Mouse (Mus musculus): Measurements from ENCODE around the gene St6galnac1. TPM values are rescaled to one million over a fixed set of nuclear protein-coding genes. Genes with fewer than 3 reads are reported as not detected.
A peak's percentile ranks its signal among the peaks of the same experiment; 100 is the strongest.

Gene St6galnac1
- polyA plus RNA-seq, 1 experiment from 2014 or later, result not detected

DNA sequence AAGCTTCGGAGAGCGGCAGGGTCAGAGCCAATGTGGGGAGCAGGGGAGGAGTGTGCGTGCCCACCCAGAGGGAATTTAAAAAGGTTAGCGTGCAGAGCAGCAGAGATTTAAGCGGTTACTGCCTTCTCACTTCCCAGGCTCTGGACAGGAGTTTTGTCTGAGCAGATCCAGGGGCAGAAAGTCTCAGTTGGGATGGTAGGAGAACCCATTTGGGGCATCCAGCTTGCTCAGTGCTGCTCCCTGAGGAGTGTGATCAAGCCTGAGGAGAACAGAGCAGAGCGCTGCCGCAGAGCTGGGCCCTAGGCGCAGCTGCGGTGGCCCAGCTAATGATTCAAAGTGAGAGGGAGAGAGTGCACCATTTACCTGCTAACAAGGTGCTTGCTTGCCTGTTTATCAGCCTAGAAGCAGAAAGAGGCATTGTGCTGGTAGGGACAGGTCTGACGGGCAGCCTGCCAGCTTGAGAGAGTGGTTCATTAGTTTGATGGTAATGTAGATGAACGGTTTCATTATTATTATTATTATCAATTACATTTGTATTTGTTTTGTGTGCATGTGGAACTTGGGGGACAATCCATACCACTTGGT is 33.6 kb upstream of the St6galnac1 start:
- Histone ChIP-seq H3K27me3 (replicated peaks; ENCODE audit: control insufficient read depth, insufficient read depth, low read length) (no peaks in the 10 kb centered on the region), H3K36me3 (ENCODE audit: control insufficient read depth, insufficient read depth) (no peaks in the 10 kb centered on the region), H3K27ac (ENCODE audit: low read length) (no peak overlapping the region), H3K4me3 (replicated peaks; ENCODE audit: low read length) (no peak overlapping the region), H3K9ac (replicated peaks; ENCODE audit: low read depth, low read length) (no peak overlapping the region), H3K4me1 (replicated peaks; ENCODE audit: control insufficient read depth, insufficient read depth, low read length) (peaks cover 38% of the 10 kb centered on the region), H3K9me3 (ENCODE audit: control insufficient read depth, low read length) (no peaks in the 10 kb centered on the region), H3K4me2 (ENCODE audit: low read length) (no peak overlapping the region)
- 73% methylated on average over 11 of the region's 11 CpGs for WGBS
- ATAC-seq, result no peak

DNA sequence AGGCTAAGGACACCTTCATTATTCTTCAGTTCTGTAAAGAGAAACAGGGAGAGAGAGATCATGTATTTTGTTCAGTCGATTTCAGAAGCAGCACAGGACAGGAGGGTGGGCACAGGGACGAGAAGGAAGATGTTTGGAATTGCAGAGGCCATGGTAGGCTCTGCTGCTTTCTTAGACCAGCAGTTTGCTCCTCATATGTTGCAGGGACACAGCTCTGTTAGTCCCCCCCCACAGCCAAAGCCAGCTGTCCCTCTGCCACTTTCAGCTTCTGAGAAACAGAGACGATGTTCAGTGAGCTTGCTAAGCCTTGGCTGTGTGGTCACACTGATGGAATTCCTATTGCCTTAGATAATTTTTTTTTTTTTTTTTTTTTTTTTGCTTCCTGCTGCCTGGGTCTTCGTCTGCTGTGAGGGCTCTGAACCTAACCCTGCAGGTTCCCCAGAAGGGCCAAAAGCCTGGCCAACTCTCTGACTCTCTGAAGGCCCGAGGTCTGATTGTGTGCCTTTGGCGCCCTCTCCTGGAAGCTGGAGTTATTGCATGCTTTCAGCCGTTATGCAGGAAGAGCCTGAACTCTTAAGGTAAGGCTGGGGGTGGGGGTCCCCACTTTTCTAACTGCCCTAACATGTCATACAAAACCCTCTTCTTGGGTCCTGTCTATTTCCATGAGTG is 32.8 kb upstream of the St6galnac1 start:
- peak overlapping the region; percentile 60; the same call in 1 of the 2 replicates for H3K27ac ChIP-seq (ENCODE audit: low read length)
- no peak overlapping the region for H3K9ac ChIP-seq (replicated peaks; ENCODE audit: low read depth, low read length)
- no peak overlapping the region for H3K4me3 ChIP-seq (replicated peaks; ENCODE audit: low read length)
- 24% methylated on average over 7 of the region's 7 CpGs for WGBS
- ATAC-seq, result no peak
- H3K4me1 ChIP-seq (replicated peaks; ENCODE audit: control insufficient read depth, insufficient read depth, low read length), result peaks cover 35% of the 10 kb centered on the region
- H3K4me2 ChIP-seq (ENCODE audit: low read length), result no peak overlapping the region
- H3K36me3 ChIP-seq (ENCODE audit: control insufficient read depth, insufficient read depth), result no peaks in the 10 kb centered on the region
- no peaks in the 10 kb centered on the region for H3K9me3 ChIP-seq (ENCODE audit: control insufficient read depth, low read length)
- no peaks in the 10 kb centered on the region for H3K27me3 ChIP-seq (replicated peaks; ENCODE audit: control insufficient read depth, insufficient read depth, low read length)

DNA sequence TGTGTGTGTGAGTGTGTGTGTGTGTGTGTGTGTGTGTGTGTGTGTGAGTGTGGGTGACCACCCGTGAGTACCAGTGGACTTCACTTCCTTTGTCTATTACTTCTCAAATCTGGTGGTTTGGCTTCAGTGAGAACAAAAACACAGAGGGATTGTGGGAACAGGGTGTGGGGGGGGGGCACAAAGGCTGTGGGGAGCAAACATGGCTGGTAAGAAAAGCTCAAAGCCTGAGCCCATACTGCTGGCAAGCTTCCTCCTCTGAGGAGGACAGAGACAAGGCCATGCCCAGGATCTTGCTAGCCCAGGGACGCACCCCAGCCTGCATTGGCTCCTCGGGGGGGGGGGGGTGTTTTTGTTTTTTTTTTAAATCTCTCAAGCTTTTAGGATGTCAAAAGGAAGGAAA is 32.2 kb upstream of the St6galnac1 start:
- no peak overlapping the region for H3K9ac ChIP-seq (replicated peaks; ENCODE audit: low read depth, low read length)
- no peak overlapping the region for H3K4me3 ChIP-seq (replicated peaks; ENCODE audit: low read length)
- no peak for ATAC-seq
- WGBS, result 64% methylated on average over 3 of the region's 3 CpGs
- no peaks in the 10 kb centered on the region for H3K36me3 ChIP-seq (ENCODE audit: control insufficient read depth, insufficient read depth)
- H3K27me3 ChIP-seq (replicated peaks; ENCODE audit: control insufficient read depth, insufficient read depth, low read length), result no peaks in the 10 kb centered on the region
- H3K4me2 ChIP-seq (ENCODE audit: low read length), result no peak overlapping the region
- H3K9me3 ChIP-seq (ENCODE audit: control insufficient read depth, low read length), result no peaks in the 10 kb centered on the region
- H3K4me1 ChIP-seq (replicated peaks; ENCODE audit: control insufficient read depth, insufficient read depth, low read length), result peaks cover 30% of the 10 kb centered on the region
- no peak overlapping the region; the same call in 1 of the 2 replicates for H3K27ac ChIP-seq (ENCODE audit: low read length)

DNA sequence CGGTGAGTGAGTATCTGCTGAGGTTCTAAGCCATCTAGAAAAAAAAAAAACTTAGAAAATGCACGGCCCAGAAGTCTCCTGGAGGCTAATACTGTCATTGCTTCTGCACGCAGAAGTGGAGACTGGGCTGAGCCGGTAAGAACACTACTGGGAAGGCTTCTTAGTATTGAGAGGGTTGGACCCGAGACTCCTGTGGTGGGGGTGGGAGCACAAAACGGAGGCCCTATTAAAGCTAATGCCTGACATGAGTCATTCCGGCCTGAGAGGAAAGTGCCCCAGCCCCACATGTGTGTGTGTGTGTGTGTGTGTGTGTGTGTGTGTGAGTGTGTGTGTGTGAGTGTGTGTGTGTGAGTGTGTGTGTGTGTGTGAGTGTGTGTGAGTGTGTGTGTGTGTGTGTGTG is 31.8 kb upstream of the St6galnac1 start:
- Histone ChIP-seq H3K9ac (replicated peaks; ENCODE audit: low read depth, low read length) (no peak overlapping the region), H3K9me3 (ENCODE audit: control insufficient read depth, low read length) (no peaks in the 10 kb centered on the region), H3K4me2 (ENCODE audit: low read length) (no peak overlapping the region), H3K27ac (ENCODE audit: low read length) (no peak overlapping the region), H3K4me1 (replicated peaks; ENCODE audit: control insufficient read depth, insufficient read depth, low read length) (peaks cover 26% of the 10 kb centered on the region), H3K36me3 (ENCODE audit: control insufficient read depth, insufficient read depth) (no peaks in the 10 kb centered on the region), H3K4me3 (replicated peaks; ENCODE audit: low read length) (no peak overlapping the region), H3K27me3 (replicated peaks; ENCODE audit: control insufficient read depth, insufficient read depth, low read length) (no peaks in the 10 kb centered on the region)
- no peak for ATAC-seq
- WGBS, result 44% methylated on average over 7 of the region's 7 CpGs

DNA sequence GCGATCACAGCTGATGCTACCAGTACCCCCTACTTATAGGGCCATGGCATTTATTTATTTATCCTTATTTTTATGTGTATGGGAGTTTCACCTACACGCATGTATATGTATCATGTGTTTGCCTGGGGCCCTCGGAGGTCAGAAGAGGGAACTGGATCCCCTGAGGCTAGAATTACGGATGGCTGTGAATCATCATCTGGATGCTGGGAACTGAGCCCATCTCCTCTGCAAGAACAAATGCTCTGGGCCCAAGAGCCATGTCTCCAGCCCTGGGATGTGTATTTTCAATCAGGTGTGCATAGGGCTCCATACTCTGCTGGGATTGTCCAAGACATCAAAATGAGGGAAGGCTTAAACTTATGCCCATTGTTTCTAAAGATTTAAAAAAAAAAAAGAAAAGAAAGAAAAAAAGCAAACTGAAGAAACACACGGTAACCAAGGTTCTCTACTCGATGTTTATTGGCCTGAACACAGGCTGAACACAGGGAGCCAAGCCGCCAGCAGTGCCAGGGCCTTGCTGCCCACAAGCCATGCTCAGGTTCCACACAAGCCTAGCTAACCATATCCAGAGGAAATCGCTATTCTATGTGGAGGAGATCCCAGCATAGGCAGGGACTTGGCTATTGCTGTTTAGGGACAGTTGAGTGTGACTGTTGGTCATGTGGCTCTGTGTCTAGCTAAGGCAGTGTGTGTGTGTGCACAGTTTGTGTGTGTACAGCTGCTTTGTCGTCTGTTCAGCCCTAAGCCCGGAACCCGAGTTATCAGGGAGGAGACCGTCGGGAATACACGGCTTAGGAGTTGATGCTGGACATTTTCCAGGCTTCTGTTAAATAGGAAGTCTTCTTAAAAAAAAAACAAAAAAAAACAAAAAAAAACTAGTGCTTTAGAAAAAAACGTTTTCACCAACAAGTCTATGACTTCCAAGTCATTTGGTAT is 31.1 kb upstream of the St6galnac1 start:
- H3K4me3 ChIP-seq (replicated peaks; ENCODE audit: low read length), result no peak overlapping the region
- H3K27ac ChIP-seq (ENCODE audit: low read length), result no peak overlapping the region
- H3K4me1 ChIP-seq (replicated peaks; ENCODE audit: control insufficient read depth, insufficient read depth, low read length), result peaks cover 20% of the 10 kb centered on the region
- no peaks in the 10 kb centered on the region for H3K27me3 ChIP-seq (replicated peaks; ENCODE audit: control insufficient read depth, insufficient read depth, low read length)
- H3K36me3 ChIP-seq (ENCODE audit: control insufficient read depth, insufficient read depth), result no peaks in the 10 kb centered on the region
- H3K9me3 ChIP-seq (ENCODE audit: control insufficient read depth, low read length), result no peaks in the 10 kb centered on the region
- 77% methylated on average over 15 of the region's 15 CpGs for WGBS
- H3K9ac ChIP-seq (replicated peaks; ENCODE audit: low read depth, low read length), result no peak overlapping the region
- no peak for ATAC-seq
- no peak overlapping the region for H3K4me2 ChIP-seq (ENCODE audit: low read length)

DNA sequence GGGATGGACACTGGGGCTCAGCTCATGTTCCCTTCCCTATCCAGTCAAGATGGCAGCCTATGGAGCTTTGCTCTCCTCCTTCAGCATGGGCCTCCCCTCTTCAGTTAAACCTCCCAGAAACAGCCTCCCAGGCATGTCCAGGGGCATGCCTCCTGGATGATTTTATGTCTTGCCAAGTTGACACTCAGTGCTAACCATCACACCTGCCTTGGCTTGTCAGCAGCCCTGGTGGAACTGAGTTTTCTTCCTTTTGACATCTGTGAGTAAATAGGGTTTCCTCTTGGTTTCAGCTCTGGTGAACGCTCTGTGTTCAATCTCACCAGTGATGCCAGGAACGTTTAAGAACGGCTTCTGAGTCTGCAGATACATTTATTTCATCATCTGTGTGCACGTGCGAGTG is 27.4 kb upstream of the St6galnac1 start:
- 85% methylated on average over 5 of the region's 5 CpGs for WGBS
- ATAC-seq, result no peak
- no peaks in the 10 kb centered on the region for H3K9me3 ChIP-seq (ENCODE audit: control insufficient read depth, low read length)
- peaks cover 2% of the 10 kb centered on the region; the same call in 1 of the 2 replicates for H3K4me1 ChIP-seq (replicated peaks; ENCODE audit: control insufficient read depth, insufficient read depth, low read length)
- H3K36me3 ChIP-seq (ENCODE audit: control insufficient read depth, insufficient read depth), result no peaks in the 10 kb centered on the region
- no peak overlapping the region for H3K27ac ChIP-seq (ENCODE audit: low read length)
- H3K27me3 ChIP-seq (replicated peaks; ENCODE audit: control insufficient read depth, insufficient read depth, low read length), result no peaks in the 10 kb centered on the region
- no peak overlapping the region for H3K4me3 ChIP-seq (replicated peaks; ENCODE audit: low read length)
- H3K9ac ChIP-seq (replicated peaks; ENCODE audit: low read depth, low read length), result no peak overlapping the region
- H3K4me2 ChIP-seq (ENCODE audit: low read length), result no peak overlapping the region

DNA sequence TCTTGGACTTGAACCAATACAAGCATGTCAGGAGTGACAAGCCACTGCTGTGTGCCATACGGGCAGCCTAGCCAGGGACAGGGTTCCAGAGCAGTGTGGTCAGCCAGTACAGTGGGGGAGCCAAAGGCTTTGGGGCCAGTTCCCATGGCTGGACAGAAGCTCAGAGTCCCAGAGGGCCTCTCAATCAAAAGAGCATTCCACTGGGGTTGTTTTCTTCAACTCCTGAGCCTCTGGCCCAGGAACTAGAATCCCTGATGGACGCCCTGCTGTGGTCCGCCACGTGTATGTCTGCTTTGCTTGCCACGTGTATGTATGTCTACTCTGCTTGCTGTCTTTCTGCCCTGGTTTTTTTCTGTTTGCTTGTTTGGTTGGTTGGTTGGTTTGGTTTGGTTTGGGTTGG is 25.8 kb upstream of the St6galnac1 start:
- no peak overlapping the region for H3K9ac ChIP-seq (replicated peaks; ENCODE audit: low read depth, low read length)
- no peaks in the 10 kb centered on the region for H3K27me3 ChIP-seq (replicated peaks; ENCODE audit: control insufficient read depth, insufficient read depth, low read length)
- H3K36me3 ChIP-seq (ENCODE audit: control insufficient read depth, insufficient read depth), result no peaks in the 10 kb centered on the region
- no peak overlapping the region for H3K27ac ChIP-seq (ENCODE audit: low read length)
- 68% methylated on average over 5 of the region's 5 CpGs for WGBS
- no peak overlapping the region for H3K4me2 ChIP-seq (ENCODE audit: low read length)
- no peaks in the 10 kb centered on the region for H3K9me3 ChIP-seq (ENCODE audit: control insufficient read depth, low read length)
- H3K4me3 ChIP-seq (replicated peaks; ENCODE audit: low read length), result no peak overlapping the region
- ATAC-seq, result no peak
- no peaks in the 10 kb centered on the region for H3K4me1 ChIP-seq (replicated peaks; ENCODE audit: control insufficient read depth, insufficient read depth, low read length)

DNA sequence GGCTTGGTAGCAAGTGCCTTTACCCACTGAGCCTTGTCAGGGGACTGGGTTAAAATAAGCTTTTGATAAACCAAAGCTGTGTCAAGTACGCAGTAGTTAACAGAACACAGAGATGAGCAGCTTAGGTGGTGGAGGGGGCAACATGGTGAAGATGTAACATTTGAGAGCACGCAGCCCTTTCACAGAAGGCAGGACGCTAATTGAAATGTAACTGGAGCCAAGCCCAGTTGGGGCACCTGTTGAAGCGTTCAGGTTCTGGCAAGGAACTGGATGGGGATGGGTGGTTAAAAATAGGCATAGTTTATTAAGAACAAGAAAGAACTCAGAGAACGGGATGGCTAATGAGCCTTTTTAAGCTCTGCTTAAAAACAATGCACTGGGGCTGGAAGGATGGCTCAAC is 24.1 kb upstream of the St6galnac1 start:
- Histone ChIP-seq H3K9ac (replicated peaks; ENCODE audit: low read depth, low read length) (no peak overlapping the region), H3K36me3 (ENCODE audit: control insufficient read depth, insufficient read depth) (no peaks in the 10 kb centered on the region), H3K27ac (ENCODE audit: low read length) (no peak overlapping the region), H3K27me3 (replicated peaks; ENCODE audit: control insufficient read depth, insufficient read depth, low read length) (no peaks in the 10 kb centered on the region), H3K9me3 (ENCODE audit: control insufficient read depth, low read length) (no peaks in the 10 kb centered on the region), H3K4me2 (ENCODE audit: low read length) (no peak overlapping the region), H3K4me1 (replicated peaks; ENCODE audit: control insufficient read depth, insufficient read depth, low read length) (no peaks in the 10 kb centered on the region), H3K4me3 (replicated peaks; ENCODE audit: low read length) (no peak overlapping the region)
- ATAC-seq, result no peak
- 50% methylated on average over 5 of the region's 5 CpGs for WGBS

DNA sequence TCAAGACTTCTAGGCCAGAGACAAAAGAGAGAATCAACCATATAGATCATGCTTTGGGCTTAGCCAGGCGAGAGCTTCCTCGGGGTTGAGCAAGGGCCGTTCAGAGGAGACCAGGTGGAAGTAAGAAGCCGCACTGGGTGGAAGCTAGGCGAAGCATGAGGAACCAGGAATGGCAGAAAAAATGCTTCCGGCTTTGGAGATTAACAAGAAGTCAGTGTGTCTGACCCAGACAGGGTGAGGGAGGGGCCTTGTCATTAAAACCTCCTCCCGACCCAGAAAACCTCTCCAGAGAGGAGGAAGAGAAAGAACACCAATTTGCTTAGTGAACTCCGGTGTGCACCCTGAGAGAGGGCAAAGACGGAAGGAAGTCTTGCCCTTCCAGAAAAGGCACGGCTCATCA is 8.9 kb upstream of the St6galnac1 start:
- H3K36me3 ChIP-seq (ENCODE audit: control insufficient read depth, insufficient read depth), result no peaks in the 10 kb centered on the region
- H3K4me3 ChIP-seq (replicated peaks; ENCODE audit: low read length), result no peak overlapping the region
- no peak overlapping the region for H3K9ac ChIP-seq (replicated peaks; ENCODE audit: low read depth, low read length)
- no peak for ATAC-seq
- H3K27me3 ChIP-seq (replicated peaks; ENCODE audit: control insufficient read depth, insufficient read depth, low read length), result no peaks in the 10 kb centered on the region
- no peak overlapping the region for H3K4me2 ChIP-seq (ENCODE audit: low read length)
- no peaks in the 10 kb centered on the region for H3K9me3 ChIP-seq (ENCODE audit: control insufficient read depth, low read length)
- H3K27ac ChIP-seq (ENCODE audit: low read length), result no peak overlapping the region
- no peaks in the 10 kb centered on the region for H3K4me1 ChIP-seq (replicated peaks; ENCODE audit: control insufficient read depth, insufficient read depth, low read length)
- WGBS, result 95% methylated on average over 10 of the region's 10 CpGs

Data from forebrain, embryonic 16.5 days (tissue).